Mouse (Mus musculus): ENCODE results near the gene Slc22a14. TPM values are rescaled to one million over a fixed set of nuclear protein-coding genes. Genes with fewer than 3 reads are reported as not detected.
"Not testable (repeated sequence)": the region's sequence is repeated elsewhere in the genome, so short reads cannot be mapped to it uniquely, and the experiment has no call there.

Gene Slc22a14
- total RNA-seq (2021), result not detected
- long read RNA-seq, experiment 1, result 0 reads
- long read RNA-seq, experiment 2, result 0 reads

- no peak for DNase-seq
Measured at GRCm38 (mm10) chr9:119365284-119365683, at the start of gene Slc22a14. Slc22a14 (minus strand) TSS chr9:119365553.

DNA sequence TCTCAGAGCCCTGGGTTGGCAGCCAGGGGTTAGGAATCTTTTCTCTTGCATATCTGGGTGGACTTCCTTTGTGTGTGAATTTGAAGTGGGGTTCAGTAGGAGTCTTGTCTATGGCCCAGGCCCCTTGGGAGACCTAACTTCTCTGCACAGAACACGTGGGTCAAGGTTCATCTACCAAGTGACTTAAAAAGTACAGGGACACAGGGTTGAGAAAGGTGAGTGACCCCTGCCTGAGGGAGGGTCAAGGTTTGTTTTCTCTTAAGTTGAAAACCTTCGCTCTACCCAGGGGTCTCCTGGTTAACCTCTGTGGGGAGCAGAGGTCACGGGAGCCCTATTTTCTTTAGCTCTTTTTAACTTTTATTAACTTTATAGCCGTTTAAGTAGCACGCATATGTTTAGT lies 44.5 kb upstream of the Slc22a14 start:
- DNase-seq, result no peak

DNA sequence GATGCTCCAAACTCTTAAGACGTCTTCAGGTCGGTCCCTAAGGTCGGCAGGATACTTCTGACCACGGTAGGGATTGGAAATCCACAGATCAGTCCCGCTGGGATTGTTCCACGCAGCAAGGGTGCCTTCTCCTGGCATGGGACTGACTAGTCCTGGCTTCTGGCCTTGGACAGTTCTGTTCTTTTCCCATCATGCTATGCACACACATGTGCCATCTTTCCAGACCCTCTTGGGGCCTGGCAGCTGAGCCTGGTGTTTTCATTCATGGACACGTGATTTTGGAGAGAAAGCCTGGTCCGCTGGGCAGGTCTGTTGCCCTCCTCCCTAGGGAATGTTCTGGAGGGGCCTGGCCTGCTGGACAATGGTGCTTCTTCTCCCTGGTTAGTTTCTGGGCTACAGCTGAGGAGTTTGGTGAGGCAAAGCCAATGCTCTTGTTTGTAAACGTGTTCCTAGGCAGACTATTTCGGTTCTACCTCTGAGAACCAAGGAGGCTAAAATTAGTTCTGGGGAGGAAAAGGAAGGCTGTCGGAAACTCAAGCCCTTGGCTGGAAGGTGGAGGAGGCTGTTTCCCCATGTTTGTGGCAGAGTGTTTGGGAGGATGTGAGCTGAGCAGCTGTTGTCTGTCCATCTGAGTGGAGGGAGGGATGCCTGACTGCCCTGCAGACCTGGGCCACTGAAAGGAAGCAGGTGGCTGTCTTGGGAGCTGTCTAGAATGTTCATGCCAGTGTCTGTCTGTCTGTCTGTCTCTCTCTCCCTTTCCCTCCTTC lies 43.7 kb upstream of the Slc22a14 start:
- DNase-seq, result peak; percentile 35

GRCm38 (mm10) chr9:119407884-119408283 lies 42.5 kb upstream of the Slc22a14 start:
- DNase-seq, result peak; percentile 34

- no peak for DNase-seq
Measured at GRCm38 (mm10) chr9:119404090-119404489, 38.7 kb upstream of the Slc22a14 start.

GRCm38 (mm10) chr9:119403236-119403641 lies 37.9 kb upstream of the Slc22a14 start:
- DNase-seq, result peak; percentile 43

GRCm38 (mm10) chr9:119402253-119403235 lies 37.2 kb upstream of the Slc22a14 start:
- peak; percentile 57 for DNase-seq

DNA sequence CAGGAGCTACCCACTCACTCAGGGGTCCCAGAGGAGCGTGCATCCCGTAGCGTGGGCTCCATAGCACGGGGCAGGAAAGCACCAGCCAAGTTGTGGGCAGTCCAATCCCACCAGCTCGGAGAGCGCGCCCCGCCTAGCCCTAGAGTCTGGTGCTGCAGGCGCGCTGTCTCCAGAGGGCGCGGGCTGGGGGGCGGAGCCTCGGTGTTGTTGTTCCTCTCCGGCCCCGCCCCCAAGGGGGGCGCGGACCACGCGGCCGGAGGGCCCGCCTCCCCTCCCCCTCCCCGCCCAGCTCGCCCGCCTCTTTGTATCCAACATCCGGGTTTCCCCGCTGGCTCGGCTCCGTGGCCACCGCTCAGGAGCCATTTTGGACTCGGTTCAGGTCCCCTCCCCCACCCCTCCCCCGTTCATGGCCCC lies 36.5 kb upstream of the Slc22a14 start, which contains the start of gene Acvr2b:
Gene Acvr2b, plus strand, starts transcription at position 318 of the 414 bp plus-strand sequence.
- peak; percentile 94 for DNase-seq

GRCm38 (mm10) chr9:119401351-119401750 lies 36.0 kb upstream of the Slc22a14 start:
- no peak for DNase-seq

- DNase-seq, result no peak
Measured at GRCm38 (mm10) chr9:119394808-119395207, 29.5 kb upstream of the Slc22a14 start.

GRCm38 (mm10) chr9:119390214-119390613 lies 24.9 kb upstream of the Slc22a14 start:
- no peak for DNase-seq

DNA sequence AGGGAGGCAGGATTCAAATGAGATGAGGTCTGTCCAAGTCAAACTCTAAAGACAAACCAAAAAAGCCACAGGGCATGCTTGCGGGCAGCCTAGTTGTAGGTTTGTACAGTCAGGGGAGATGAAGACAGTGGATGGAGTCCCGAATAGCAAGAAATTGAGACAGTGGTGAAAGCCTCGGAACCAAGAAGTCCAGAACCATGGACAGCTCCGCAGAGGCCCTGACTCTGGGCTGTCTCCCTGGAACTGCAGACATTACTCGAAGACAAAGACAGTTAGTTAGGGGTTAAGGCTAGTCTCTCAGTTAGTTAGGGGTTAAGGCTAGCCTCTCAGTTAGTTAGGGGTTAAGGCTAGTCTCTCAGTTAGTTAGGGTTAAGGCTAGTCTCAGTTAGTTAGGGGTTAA lies 23.6 kb upstream of the Slc22a14 start:
- peak; percentile 36 for DNase-seq

DNA sequence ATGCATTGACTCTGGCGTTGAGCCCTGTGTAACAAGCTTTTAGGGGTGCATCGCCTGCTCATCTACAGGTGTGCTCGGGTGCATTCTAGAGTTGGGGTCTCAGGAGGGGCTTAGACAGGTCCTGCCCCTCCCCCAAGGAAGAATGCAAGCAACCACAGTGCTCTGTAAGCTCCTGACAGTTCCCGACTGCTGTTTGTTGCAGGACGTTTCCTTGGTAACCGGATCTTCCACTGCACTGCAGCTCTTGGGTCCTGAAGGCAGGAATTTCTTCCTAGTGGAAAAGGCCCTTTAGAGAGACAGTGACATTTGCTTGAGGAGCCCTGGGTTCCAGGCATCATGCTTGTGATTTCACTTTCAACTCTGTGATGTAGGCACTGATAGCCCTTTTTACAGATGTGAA lies 17.2 kb upstream of the Slc22a14 start:
- DNase-seq, result no peak

DNA sequence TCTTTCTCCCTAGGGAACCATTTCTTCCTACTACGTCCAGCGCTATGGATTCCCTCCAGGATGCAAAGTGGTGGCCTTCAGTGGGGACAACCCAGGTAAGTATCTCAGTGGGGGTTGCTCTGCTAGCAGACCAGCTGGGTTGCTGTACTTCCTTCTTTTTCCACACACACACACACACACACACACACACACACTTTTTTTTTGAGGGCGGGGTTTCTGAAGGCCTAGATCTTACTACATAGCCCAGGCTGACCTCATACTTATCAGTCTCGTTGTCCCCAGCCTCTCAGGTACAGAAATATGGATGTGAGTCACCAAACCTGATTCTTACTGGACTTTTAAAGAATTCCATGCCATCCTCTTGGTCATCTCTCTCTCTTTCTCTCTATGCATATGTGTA lies 12.9 kb upstream of the Slc22a14 start:
- no peak for DNase-seq

- DNase-seq, result no peak
Measured at GRCm38 (mm10) chr9:119375556-119375955, 10.2 kb upstream of the Slc22a14 start.

GRCm38 (mm10) chr9:119375008-119375407 lies 9.7 kb upstream of the Slc22a14 start:
- DNase-seq, result no peak

DNA sequence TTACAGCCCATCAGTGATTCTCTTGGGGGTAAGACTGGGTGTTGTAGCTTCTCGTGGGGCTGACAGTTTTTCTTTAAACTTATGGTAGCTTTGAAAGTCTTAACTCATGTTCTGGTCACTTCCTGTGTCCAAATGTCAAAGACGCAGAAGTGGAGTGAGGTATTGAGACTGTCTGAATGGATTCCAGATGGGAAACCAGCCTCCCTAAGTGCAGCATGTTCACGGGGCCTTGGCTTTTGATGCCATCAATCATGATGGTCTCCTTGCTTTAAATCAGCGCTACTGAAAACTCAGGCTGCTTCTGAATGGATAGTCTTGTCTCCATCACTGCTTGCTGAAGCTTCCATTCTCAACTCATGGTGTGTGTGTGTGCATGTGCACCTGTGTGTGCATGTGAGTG lies 5.9 kb upstream of the Slc22a14 start:
- no peak for DNase-seq

DNA sequence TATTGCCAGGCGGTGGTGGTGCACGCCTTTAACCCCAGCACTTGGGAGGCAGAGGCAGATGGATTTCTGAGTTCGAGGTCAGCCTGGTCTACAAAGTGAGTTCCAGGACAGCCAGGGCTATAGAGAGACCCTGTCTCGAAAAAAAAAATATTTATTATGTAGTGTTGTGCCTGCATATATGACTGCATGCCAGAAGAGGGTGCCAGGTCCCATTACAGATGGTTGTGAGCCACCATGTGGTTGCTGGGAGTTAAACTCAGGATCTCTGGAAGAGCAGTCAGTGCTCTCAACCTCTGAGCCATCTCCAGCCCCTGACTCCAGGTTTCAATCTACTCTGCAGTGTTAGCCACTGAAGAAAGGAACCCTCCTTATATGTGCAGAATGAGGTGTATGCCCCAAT lies 5.4 kb upstream of the Slc22a14 start:
- DNase-seq, result not testable (repeated sequence)

- DNase-seq, result no peak
Measured at GRCm38 (mm10) chr9:119368367-119368766, 3.0 kb upstream of the Slc22a14 start.

GRCm38 (mm10) chr9:119363229-119363628 lies 2.1 kb downstream of the Slc22a14 start:
- DNase-seq, result no peak

GRCm38 (mm10) chr9:119361416-119361815 lies 3.9 kb downstream of the Slc22a14 start:
- no peak for DNase-seq

DNA sequence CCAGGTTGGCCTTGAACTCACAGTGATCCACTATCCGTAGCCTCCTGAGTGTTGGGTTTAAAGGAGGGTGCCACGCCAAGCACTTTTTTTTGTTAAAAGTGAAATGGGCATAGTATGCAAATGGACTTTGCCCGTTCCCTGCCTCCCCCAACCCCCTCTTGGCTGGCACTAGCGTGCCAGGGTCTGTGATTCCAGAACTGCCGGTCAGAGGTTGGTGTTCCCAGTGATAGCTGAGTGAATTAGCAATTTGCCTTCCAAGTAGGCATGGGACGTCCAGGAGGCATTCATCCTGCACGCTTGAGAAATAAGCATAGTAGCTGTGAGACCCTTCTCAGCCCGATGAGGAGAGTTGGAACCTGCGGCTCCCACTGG lies 7.3 kb downstream of the Slc22a14 start:
- DNase-seq, result no peak

Measured in gastrocnemius, postnatal 10 days (tissue).